In the genomic region with DNA sequence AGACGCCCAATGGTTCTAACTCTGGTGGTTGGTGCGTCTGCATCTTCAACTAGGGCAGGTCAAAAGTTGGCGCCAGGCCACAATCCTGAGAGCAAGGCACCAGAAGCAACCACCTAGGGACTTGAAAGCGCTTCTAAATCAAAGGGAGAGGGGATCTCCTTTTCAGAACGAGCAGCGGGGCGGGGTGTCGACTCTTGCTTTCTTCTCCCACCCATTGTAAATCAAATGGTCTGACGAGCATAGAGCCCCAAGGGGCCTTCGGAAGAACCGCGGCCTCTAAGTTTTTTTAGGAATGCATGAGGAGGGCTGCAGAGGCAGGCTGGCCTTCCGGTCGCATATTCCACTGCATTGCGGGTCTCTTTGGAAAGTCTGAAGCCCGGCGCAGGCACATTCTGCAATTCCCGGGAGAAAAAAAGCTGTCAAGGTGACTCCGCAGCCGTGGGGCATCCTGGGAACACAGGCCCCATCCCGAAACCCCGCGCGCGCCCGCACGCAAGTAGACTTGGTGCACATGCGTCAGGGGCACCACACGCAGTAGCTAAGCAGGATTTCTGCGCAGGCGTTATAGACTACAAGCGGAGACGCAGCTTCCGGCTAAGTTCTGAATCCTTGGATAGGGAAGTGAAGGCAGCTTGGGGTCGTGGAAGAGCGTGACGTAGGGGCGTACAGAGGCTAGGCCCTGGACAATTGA, we compare ENCODE assay signal across 8 mouse cellular contexts. TPM values are rescaled to one million over a fixed set of nuclear protein-coding genes. Genes with fewer than 3 reads are reported as not detected.
DNase-seq lines count a peak whose midpoint lies in the region; ATAC-seq and TF ChIP-seq lines count a peak whose summit lies in the region.

No protein-coding gene starts in this region.

- H3K27me3 ChIP-seq in forebrain, embryonic 14.5 days (replicated peaks; ENCODE audit: control insufficient read depth, insufficient read depth, low read length) = no peaks in the 10 kb centered on the region
- no peaks in the 10 kb centered on the region; the same call in none of the 2 replicates for H3K27me3 ChIP-seq in liver, embryonic 14.5 days (ENCODE audit: control insufficient read depth, insufficient read depth, low read length)
- H3K27me3 ChIP-seq in neural tube, embryonic 12.5 days (replicated peaks) = no peaks in the 10 kb centered on the region
- no peaks in the 10 kb centered on the region for H3K27me3 ChIP-seq in testis, adult 2 months (ENCODE audit: control insufficient read depth, insufficient read depth, low read length)

- peak; percentile 66 for ATAC-seq in CD4-positive, CD25-positive, alpha-beta regulatory T cell, adult 4 months
- ATAC-seq in forebrain, embryonic 14.5 days = peak; percentile 97
- peak; percentile 59 for ATAC-seq in liver, embryonic 14.5 days (ENCODE audit: insufficient read depth)
- ATAC-seq in neural tube, embryonic 12.5 days (ENCODE audit: low FRiP score, low read depth) = peak; percentile 94

- TF ChIP-seq CTCF in liver, embryonic 14.5 days (IDR thresholded peaks at IDR 0.05; ENCODE audit: low read depth) = no peak
- no peak for TF ChIP-seq CTCF in testis, adult 2 months (IDR thresholded peaks at IDR 0.05; ENCODE audit: control insufficient read depth, insufficient read depth, insufficient replicate concordance, low read depth, low read length)

- peak overlapping the region; percentile 80 for H3K4me2 ChIP-seq in forebrain, embryonic 14.5 days (ENCODE audit: low read length)
- H3K4me2 ChIP-seq in liver, embryonic 14.5 days (ENCODE audit: low read depth) = peak overlapping the region; percentile 73
- peak overlapping the region; percentile 74 for H3K4me2 ChIP-seq in neural tube, embryonic 12.5 days (replicated peaks)

- no peaks in the 10 kb centered on the region for H3K9me3 ChIP-seq in forebrain, embryonic 14.5 days (replicated peaks; ENCODE audit: control insufficient read depth, low read length)
- H3K9me3 ChIP-seq in liver, embryonic 14.5 days (ENCODE audit: control insufficient read depth, low read length) = no peaks in the 10 kb centered on the region
- H3K9me3 ChIP-seq in neural tube, embryonic 12.5 days = no peaks in the 10 kb centered on the region

- TF ChIP-seq EP300 in liver, embryonic 14.5 days (IDR thresholded peaks at IDR 0.05; ENCODE audit: low read depth) = no peak

- H3K4me3 ChIP-seq in forebrain, embryonic 14.5 days (ENCODE audit: low read depth, low read length) = peak overlapping the region; percentile 41
- H3K4me3 ChIP-seq in liver, embryonic 14.5 days (ENCODE audit: insufficient read depth in 1 of 2, low read depth in 2 of 2, low read length in 2 of 2) = peak overlapping the region; percentile 47 to 49
- peak overlapping the region; percentile 38 for H3K4me3 ChIP-seq in neural tube, embryonic 12.5 days
- peak overlapping the region; percentile 80 for H3K4me3 ChIP-seq in testis, adult 2 months (ENCODE audit: control insufficient read depth, low read depth, low read length)

- peak; percentile 8 for DNase-seq in c-Kit-positive CD71-positive TER-119-positive erythroid progenitor cells, embryonic 14.5 days (ENCODE audit: low spot score)
- peak; percentile 98 for DNase-seq in forebrain, embryonic 14.5 days (ENCODE audit: low spot score)
- DNase-seq in heart, postnatal 10 days = peak; percentile 89 to 91
- peak; percentile 90 to 91 for DNase-seq in kidney, postnatal 36 days
- DNase-seq in liver, embryonic 14.5 days (ENCODE audit: low read depth in 3 of 3, low spot score in 3 of 3) = peak; percentile 29 to 41 (median 40)

- peak; percentile 46 for TF ChIP-seq POLR2A in testis, adult 2 months (IDR thresholded peaks at IDR 0.05; ENCODE audit: control insufficient read depth, low read depth, low read length)

- H3K9ac ChIP-seq in forebrain, embryonic 14.5 days (ENCODE audit: low read length) = peak overlapping the region; percentile 68
- H3K9ac ChIP-seq in liver, embryonic 14.5 days (replicated peaks) = peak overlapping the region; percentile 18; the same call in 1 of the 2 replicates
- H3K9ac ChIP-seq in neural tube, embryonic 12.5 days = peak overlapping the region; percentile 42; the same call in 1 of the 2 replicates

- no peaks in the 10 kb centered on the region for H3K36me3 ChIP-seq in forebrain, embryonic 14.5 days (ENCODE audit: control insufficient read depth, insufficient read depth, low read length)
- H3K36me3 ChIP-seq in liver, embryonic 14.5 days (replicated peaks; ENCODE audit: control insufficient read depth, insufficient read depth, low read depth) = no peaks in the 10 kb centered on the region
- H3K36me3 ChIP-seq in neural tube, embryonic 12.5 days = no peaks in the 10 kb centered on the region
- H3K36me3 ChIP-seq in testis, adult 2 months (ENCODE audit: control insufficient read depth, insufficient read depth, low read length) = no peaks in the 10 kb centered on the region

- under 1% methylated on average over 38 of the region's 38 CpGs for WGBS in forebrain, embryonic 14.5 days
- WGBS in liver, embryonic 14.5 days (ENCODE audit: insufficient replicate concordance) = 2% methylated on average over 38 of the region's 38 CpGs
- WGBS in neural tube, embryonic 12.5 days = 1% methylated on average over 38 of the region's 38 CpGs

- peaks cover 8% of the 10 kb centered on the region; the same call in 1 of the 2 replicates for H3K4me1 ChIP-seq in forebrain, embryonic 14.5 days (ENCODE audit: control insufficient read depth, insufficient read depth, low read length)
- peaks cover 0 to 7% of the 10 kb centered on the region in 2 experiments; a peak in 2 of 4 replicates for H3K4me1 ChIP-seq in liver, embryonic 14.5 days (replicated peaks; ENCODE audit: control insufficient read depth in 2 of 2, insufficient read depth in 2 of 2, low read length in 1 of 2)
- H3K4me1 ChIP-seq in neural tube, embryonic 12.5 days = peaks cover 11% of the 10 kb centered on the region
- peaks cover 11% of the 10 kb centered on the region for H3K4me1 ChIP-seq in testis, adult 2 months (ENCODE audit: control insufficient read depth, insufficient read depth, low read length)

- intact Hi-C loops in heart, postnatal 10 days (cut with DNase I) = loop anchor here (5.0 kb wide), 3 partner anchors 56 to 166 kb away; a partner anchor contains a TSS

- H3K27ac ChIP-seq in forebrain, embryonic 14.5 days (ENCODE audit: low read depth, low read length) = peak overlapping the region; percentile 78
- no peak overlapping the region for H3K27ac ChIP-seq in liver, embryonic 14.5 days
- 0 out of 2 replicates have a peak overlapping the region, but pooled peaks have one; percentile 1 for H3K27ac ChIP-seq in neural tube, embryonic 12.5 days
- peak overlapping the region; percentile 44; the same call in 1 of the 2 replicates for H3K27ac ChIP-seq in testis, adult 2 months (ENCODE audit: control insufficient read depth, insufficient read depth, low read depth, low read length)

RNA-seq across cellular contexts. Expression of a gene that starts 3.4 kb away (rescaled TPM):
- polyA plus RNA-seq in CD4-positive, CD25-positive, alpha-beta regulatory T cell, adult 4 months (2017; shearing (Covaris generic)) = 100 to 1,000 TPM in 1 of 2 experiments, 10 to 100 TPM in 1; 99.8 to 108 TPM
- polyA plus RNA-seq in forebrain, embryonic 14.5 days (2014; fragmentation: Nextera tagmentation; extraction: Ambion mirVana) = 1.2 and 1.3 TPM in 2 replicates
- 1 to 10 TPM; 1.6 to 3.2 TPM for total RNA-seq in heart, postnatal 10 days (2021)
- 0.22 and 0.29 TPM in 2 replicates for polyA plus RNA-seq in liver, embryonic 14.5 days (2012; rRNA removed)
- polyA plus RNA-seq in liver, embryonic 14.5 days (2014; fragmentation: Nextera tagmentation; extraction: Ambion mirVana) = 0.06 and 0.13 TPM in 2 replicates
- 1.2 and 1.3 TPM in 2 replicates for polyA plus RNA-seq in neural tube, embryonic 12.5 days (2016; fragmentation: Nextera tagmentation; extraction: Ambion mirVana)
- 1.7 and 2.0 TPM in 2 replicates for polyA plus RNA-seq in testis, adult 2 months (2012; rRNA removed)

RNA-seq across cellular contexts. Expression of a gene that starts 33.6 kb away (rescaled TPM):
- polyA plus RNA-seq in CD4-positive, CD25-positive, alpha-beta regulatory T cell, adult 4 months (2017; shearing (Covaris generic)) = 100 to 1,000 TPM; 213 to 231 TPM
- 631 and 644 TPM in 2 replicates for polyA plus RNA-seq in forebrain, embryonic 14.5 days (2014; fragmentation: Nextera tagmentation; extraction: Ambion mirVana)
- 100 to 1,000 TPM; 377 to 378 TPM for total RNA-seq in heart, postnatal 10 days (2021)
- polyA plus RNA-seq in liver, embryonic 14.5 days (2012; rRNA removed) = 30.5 and 36.5 TPM in 2 replicates
- polyA plus RNA-seq in liver, embryonic 14.5 days (2014; fragmentation: Nextera tagmentation; extraction: Ambion mirVana) = 128 and 140 TPM in 2 replicates
- 604 and 611 TPM in 2 replicates for polyA plus RNA-seq in neural tube, embryonic 12.5 days (2016; fragmentation: Nextera tagmentation; extraction: Ambion mirVana)
- 175 and 184 TPM in 2 replicates for polyA plus RNA-seq in testis, adult 2 months (2012; rRNA removed)

RNA-seq across cellular contexts. Expression of a gene that starts 56.5 kb away (rescaled TPM):
- not detected for polyA plus RNA-seq in CD4-positive, CD25-positive, alpha-beta regulatory T cell, adult 4 months (2017; shearing (Covaris generic))
- 4.9 and 8.8 TPM in 2 replicates for polyA plus RNA-seq in forebrain, embryonic 14.5 days (2014; fragmentation: Nextera tagmentation; extraction: Ambion mirVana)
- 1 to 10 TPM; 2.3 to 3.1 TPM for total RNA-seq in heart, postnatal 10 days (2021)
- 0.01 and 0.02 TPM in 2 replicates for polyA plus RNA-seq in liver, embryonic 14.5 days (2012; rRNA removed)
- polyA plus RNA-seq in liver, embryonic 14.5 days (2014; fragmentation: Nextera tagmentation; extraction: Ambion mirVana) = not detected in 2 replicates
- polyA plus RNA-seq in neural tube, embryonic 12.5 days (2016; fragmentation: Nextera tagmentation; extraction: Ambion mirVana) = 9.2 and 10.8 TPM in 2 replicates
- 0.05 and 0.20 TPM in 2 replicates for polyA plus RNA-seq in testis, adult 2 months (2012; rRNA removed)

Comparison
In these comparisons a context has a peak if more than half of its experiments do, and no peak if none do; other contexts are left out.
1. DNase-seq: peak in every context shown above with its lines; median percentile 98 in forebrain, embryonic 14.5 days; 90 in kidney, postnatal 36 days; 90 in heart, postnatal 10 days; 40 in liver, embryonic 14.5 days; 8 in c-Kit-positive CD71-positive TER-119-positive erythroid progenitor cells, embryonic 14.5 days.
2. H3K9ac ChIP-seq: peak in every context shown above with its lines; median percentile 68 in forebrain, embryonic 14.5 days; 42 in neural tube, embryonic 12.5 days; 18 in liver, embryonic 14.5 days.
3. RNA of a gene that starts 3.4 kb away (polyA plus RNA-seq): 99.8 to 108 TPM in CD4-positive, CD25-positive, alpha-beta regulatory T cell, adult 4 months; 1.7 to 2.0 TPM in testis, adult 2 months, 1.2 to 1.3 TPM in forebrain, embryonic 14.5 days, 1.2 to 1.3 TPM in neural tube, embryonic 12.5 days and 0.06 to 0.29 TPM in liver, embryonic 14.5 days; every median in the first group is over 10 times any median in the second.
4. Peak in every context shown above with its lines, with median percentiles within 50 percentile points of each other: ATAC-seq, H3K4me2 ChIP-seq and H3K4me3 ChIP-seq.